Mouse (Mus musculus): Measurements from ENCODE around the gene Lrmp.
A peak's percentile ranks its signal among the peaks of the same experiment; 100 is the strongest.
"Not testable (repeated sequence)": the region's sequence is repeated elsewhere in the genome, so short reads cannot be mapped to it uniquely, and the experiment has no call there.

Lrmp gene

DNA sequence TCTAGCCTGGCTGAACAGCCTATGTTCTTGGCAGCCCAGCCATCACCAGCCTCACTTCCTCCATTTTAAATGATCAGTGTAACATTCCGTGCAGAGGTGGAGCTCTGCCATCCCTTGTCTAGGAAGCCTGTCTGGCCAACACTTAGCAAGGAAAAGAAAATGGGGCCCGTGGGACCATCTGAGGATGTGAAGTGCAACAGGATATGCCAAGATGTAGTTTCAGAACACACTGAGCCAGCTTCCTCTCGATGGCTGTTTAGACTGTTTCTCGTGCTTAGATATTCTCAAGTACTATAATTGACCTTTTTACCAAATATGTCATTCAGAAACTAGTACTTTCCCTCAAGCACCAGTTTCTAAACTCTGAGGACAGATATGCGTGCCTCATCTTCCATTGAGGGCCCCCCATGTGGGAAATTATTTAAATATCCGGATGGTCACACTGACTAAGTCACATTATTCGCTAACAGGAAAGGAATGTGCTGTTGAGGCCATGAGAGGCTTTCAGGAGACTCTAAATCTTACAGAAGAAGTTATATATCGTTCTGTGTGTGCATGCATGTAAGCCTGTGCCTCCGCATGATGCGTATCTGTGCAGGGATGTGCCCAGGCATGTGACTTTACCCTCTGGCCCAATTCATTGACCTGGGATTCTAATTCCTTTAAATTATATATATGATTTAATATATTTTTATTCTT lies 11.1 kb upstream of the Lrmp start:
- DNase-seq (ENCODE audit: low read depth, low spot score), result peak; percentile 53

GRCm38 (mm10) chr6:145105439-145105838 lies 10.0 kb upstream of the Lrmp start:
- no peak for DNase-seq (ENCODE audit: low read depth, low spot score)

- DNase-seq (ENCODE audit: low read depth, low spot score), result no peak
Observed at GRCm38 (mm10) chr6:145106163-145106842, 9.2 kb upstream of the Lrmp start.

GRCm38 (mm10) chr6:145110786-145111185 lies 4.7 kb upstream of the Lrmp start:
- no peak for DNase-seq (ENCODE audit: low read depth, low spot score)

GRCm38 (mm10) chr6:145112865-145113264 lies 2.6 kb upstream of the Lrmp start:
- DNase-seq (ENCODE audit: low read depth, low spot score), result no peak

DNA sequence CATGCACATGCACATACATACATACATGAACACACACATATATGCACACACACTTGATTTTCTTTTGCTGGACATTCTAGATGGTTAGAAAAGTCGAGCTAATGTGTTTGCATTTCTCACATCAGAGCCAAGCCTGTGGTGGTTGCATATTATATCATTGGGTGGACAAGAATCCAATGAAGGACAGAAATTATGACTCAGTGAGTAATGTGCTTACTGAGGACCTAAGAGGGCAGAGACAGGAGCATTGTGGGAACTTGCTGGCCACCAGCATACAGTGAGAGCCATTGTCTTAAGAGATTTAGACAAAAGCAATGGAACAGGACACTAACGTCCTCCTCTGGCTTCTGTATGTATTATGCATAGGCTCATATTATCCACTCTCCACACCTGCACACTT lies 892 bp upstream of the Lrmp start:
- DNase-seq (ENCODE audit: low read depth, low spot score), result no peak

GRCm38 (mm10) chr6:145116098-145116672 lies 732 bp downstream of the Lrmp start:
- DNase-seq (ENCODE audit: low read depth, low spot score), result no peak

DNA sequence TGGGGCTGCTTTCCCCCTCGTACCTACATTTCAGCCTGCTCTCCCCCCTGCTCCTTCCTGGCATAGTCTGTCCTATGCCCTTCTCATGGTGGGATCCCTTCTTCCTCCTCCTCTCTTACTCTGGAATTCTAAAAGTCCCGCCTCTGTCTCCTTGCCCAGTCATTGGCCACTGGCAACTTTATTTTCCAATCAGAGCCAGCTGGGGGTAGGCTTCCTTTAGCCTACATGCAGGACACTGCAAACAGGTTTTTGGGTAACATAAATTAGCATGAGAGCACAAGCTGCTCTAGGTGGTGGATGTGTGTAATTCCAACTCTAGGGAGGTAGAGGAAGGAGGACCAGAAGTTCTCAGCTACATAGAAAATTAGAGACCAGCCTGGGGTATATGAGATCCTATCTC lies 4.6 kb downstream of the Lrmp start:
- no peak for DNase-seq (ENCODE audit: low read depth, low spot score)

DNA sequence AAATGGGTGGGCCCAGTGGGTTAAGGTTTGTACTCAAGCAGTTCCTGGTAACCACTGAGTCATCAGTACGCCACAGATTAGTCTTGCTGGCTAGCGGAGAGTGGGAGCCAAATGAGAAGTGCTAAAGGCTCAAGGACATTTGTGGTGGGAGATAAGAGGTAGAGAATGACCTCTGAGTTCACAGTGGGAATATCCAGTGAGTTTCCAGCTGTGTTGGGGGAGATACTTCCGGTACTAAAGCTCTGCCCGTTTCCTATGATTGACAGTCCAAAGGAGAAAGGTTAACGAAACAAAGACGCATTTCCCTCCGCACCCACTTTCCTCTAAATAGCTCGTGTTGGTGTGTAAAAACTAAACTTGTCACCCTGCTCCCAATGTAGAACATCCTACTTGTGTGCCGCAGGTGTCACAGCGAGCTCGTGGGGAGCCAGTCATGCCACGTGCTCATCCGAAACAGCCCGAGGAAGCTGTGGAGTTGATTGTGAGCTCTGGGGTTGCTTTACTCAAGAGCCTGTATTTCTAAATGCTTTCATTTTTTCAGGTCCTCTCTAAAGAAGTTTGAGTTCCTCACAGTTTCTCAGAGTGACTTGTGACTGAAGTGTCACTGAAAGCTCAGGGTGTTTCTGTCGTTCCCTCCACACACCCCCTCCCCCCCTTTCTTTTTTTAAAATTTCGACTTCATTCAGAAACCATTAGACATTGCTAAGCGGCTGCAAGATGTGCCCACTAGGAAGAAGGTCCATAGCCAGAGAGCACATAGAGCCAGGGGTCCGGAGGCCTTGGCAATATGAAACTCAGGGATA lies 5.5 kb downstream of the Lrmp start:
- no peak for DNase-seq (ENCODE audit: low read depth, low spot score)

DNA sequence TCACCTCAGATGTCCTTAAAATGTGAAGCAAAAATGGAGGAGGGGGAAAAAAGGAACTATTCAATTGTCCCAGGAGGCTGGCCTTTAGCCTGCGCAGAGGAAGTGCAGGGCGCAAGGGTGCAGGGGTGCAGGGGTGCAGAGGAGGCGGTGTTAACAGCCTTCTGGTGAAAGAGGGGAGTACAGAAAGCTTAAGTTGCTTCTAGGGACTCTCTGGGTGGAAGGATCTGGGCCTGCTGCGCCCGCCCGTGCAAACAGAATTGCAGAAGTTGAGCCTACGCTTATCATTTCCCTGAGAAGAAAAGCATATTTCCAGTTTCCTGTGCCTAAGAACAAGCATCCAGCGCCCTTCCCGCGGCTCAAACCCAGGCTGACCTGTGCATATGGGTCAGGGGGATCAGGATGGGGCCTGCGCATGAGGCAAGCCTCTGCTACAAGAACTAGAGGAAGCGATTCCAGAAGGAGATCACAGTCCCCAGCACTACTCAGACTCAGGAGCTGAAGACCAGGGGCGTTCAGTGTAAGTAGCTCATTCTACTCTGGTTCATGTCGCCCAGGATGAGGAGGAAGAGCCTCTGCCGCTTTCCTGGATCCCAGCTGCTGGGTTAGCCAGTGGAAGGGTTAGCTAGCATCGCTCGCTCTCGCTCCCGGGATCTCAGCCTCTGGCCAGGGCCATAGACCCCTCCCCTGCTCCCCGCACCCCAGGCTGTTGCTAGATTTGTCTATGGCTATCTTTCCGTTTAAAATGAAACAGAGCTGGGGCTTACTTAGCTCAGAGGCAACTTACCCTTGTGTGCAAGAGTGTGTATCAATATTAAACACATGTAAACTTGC lies 6.4 kb downstream of the Lrmp start:
- no peak for DNase-seq (ENCODE audit: low read depth, low spot score)

GRCm38 (mm10) chr6:145122423-145123059 lies 7.1 kb downstream of the Lrmp start:
- no peak for DNase-seq (ENCODE audit: low read depth, low spot score)

- no peak for DNase-seq (ENCODE audit: low read depth, low spot score)
Observed at GRCm38 (mm10) chr6:145123136-145124060, 7.9 kb downstream of the Lrmp start.

DNA sequence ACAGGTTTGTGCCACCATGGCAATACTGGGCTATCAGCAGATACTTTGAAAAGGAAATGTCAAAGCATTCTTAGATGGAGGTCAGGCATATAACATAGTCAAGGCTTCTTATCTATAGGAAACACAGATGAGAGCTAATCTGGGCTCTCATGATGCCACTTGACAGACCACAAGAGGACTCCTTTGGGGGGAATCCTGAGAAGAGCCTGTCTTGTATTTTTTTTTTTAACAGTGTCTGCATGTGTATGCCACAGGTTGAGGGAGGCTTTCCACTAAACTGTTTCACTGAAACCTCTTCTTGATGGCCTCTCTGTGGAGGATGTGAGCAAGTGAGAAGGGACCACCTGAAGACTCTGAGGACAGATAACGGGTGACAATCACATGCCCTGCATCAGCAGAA lies 9.2 kb downstream of the Lrmp start:
- DNase-seq (ENCODE audit: low read depth, low spot score), result no peak

DNA sequence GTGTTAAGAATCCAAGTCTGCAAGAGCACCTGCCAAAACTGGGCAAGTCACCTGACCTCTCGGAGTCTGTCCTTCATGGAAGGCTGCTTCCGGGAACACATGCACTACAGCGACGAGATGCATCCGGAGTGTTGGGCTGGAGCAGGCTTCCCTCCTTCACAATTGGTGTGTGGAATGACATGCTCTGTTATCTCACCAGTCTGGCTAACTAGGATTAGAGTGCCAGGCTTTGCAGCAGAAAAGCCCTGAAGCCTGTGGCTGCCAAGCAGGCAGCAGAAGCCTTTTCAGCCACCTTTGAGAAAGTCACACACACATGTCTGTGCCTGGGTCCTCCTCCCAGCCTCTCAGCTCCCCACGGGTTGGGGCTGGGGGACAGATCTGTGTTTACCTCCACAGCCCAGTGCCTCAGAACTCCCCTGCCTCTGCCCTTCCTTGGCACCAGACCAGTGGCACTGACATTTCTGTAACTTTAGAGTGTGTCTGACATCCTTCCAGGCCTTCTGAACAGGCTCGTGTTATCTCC lies 10.2 kb downstream of the Lrmp start:
- no peak for DNase-seq (ENCODE audit: low read depth, low spot score)

DNA sequence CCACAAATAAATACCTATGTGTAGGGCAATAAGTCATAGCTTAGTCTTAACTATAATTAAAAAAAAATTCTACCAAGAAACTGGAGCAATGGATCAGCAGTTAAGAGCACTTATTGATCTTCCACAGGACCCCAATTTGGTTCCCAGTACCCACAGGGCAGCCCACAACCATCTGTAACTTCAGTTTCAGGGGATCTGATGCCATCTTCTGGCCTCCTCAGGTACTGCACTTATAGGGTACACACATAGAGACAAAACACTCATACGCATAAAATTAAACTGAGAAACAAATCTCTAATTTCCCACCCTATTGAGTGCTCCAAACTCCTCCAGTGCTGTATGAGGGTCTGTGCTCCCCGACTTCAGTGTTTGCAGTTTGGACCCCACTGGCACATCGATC lies 12.2 kb downstream of the Lrmp start:
- no peak for DNase-seq (ENCODE audit: low read depth, low spot score)

DNA sequence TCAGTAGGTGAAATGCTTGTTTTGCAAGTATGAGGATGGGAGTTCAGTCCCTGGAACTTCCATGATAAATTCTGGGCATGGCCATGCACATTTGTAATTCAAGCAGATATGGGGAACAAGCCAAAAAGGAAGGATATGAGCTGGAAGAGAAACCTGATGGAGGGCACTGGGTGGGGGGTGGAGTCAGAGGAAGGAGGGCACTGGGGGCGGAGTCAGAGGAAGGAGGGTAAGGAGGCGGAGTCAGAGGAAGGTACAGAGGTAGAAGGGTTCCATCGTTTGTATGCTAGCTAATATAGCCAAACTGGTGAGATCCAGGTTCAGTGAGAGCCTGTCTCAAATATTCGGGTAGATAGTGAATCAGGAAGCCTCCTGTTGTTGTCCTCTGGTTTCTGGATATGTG lies 14.1 kb downstream of the Lrmp start:
- no peak for DNase-seq (ENCODE audit: low read depth, low spot score)

DNA sequence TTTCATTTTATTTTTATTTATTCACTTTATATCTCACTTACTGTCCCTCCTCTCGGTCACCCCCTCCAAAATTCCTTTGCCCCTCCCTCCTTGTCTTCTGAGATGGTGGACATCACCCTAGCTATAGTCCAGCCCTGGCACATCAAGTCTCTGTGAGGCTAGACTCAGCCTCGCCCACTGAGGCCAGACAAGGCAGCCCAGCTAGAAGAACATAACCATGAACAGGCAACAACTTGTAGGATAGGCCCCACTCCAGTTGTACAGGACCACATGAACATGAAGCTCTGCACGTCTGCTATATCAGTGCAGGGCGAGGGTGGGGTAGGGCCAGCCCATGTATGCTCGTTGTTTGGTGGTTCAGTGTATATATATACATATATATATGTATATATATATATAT lies 16.5 kb downstream of the Lrmp start:
- no peak for DNase-seq (ENCODE audit: low read depth, low spot score)

DNA sequence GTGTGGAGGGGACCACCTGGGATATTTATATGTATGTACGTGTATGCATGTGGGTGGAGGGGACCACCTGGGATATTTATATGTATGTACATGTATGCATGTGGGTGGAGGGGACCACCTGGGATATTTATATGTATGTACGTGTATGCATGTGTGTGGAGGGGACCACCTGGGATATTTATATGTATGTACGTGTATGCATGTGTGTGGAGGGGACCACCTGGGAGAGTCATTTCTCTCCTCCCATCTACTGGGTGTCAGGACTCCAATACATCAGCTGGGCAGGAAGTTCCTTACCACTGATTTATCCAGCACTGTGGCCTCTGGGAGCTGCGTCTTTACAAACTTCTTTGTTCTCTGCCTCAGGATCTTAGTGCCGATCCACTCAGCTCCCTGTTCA lies 17.5 kb downstream of the Lrmp start:
- not testable (repeated sequence) for DNase-seq (ENCODE audit: low read depth, low spot score)

DNA sequence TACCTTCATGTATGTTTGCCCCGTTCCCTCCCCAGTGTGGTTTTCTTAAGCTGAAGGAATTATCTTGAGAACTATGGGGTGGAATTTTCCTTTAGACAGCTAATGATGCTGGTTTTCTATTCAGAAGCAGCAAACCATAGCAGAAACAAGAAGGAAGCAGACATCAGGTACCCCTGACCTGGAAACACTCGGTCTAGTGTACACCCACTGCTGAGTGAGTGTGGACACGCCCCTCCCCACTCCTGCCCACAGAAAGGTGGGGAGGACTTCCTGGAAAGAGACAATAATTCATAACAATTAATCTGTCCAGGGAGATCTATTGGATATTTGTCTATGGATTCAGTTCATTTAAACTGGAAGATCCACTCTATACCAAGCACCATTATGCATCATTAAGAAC lies 19.8 kb downstream of the Lrmp start:
- DNase-seq (ENCODE audit: low read depth, low spot score), result no peak

GRCm38 (mm10) chr6:145135804-145136203 lies 20.4 kb downstream of the Lrmp start:
- DNase-seq (ENCODE audit: low read depth, low spot score), result no peak

Data from mesoderm, embryonic 11.5 days (tissue).